Mouse (Mus musculus) embryonic fibroblast, embryonic 13.5 days (primary cell): ENCODE measurements around the gene Nudcd3.

Source experiments
- CTCF ChIP-seq: IDR thresholded peaks from 2 replicates; pipeline ENCODE4 v1.5.1; 2011; ENCODE audit warnings: mild to moderate bottlenecking, control low read depth, low read length, moderate library complexity, borderline replicate concordance; ENCODE audit not compliant: insufficient read depth
- POLR2A ChIP-seq: IDR thresholded peaks from 2 replicates; pipeline ENCODE4 v1.6.1; 2011; ENCODE audit warnings: low read depth, mild to moderate bottlenecking, control low read depth, low read length, moderate library complexity

GRCm38 (mm10) chr11:6157119-6157518 lies 43.1 kb downstream of the Nudcd3 start:
- TF ChIP-seq POLR2A: no peak
- no peak for TF ChIP-seq CTCF
